Mouse (Mus musculus) kidney, embryonic 15.5 days (tissue): ENCODE results near the gene Rasgrf1. TPM values are rescaled to one million over a fixed set of nuclear protein-coding genes. Genes with fewer than 3 reads are reported as not detected.

Experiments
- ATAC-seq: fragments of 200-750 bp; cut with Nextera tagmentation; replicated peaks from 2 replicates; pipeline ENCODE4 v1.8.0; 2017; ENCODE audit warnings: moderate TSS enrichment; ENCODE audit not compliant: low FRiP score
- H3K27ac ChIP-seq: fragments of 300-500 bp; sonication (generic); 2 replicates; pipeline ENCODE4 v1.5.1; 2015; ENCODE audit warnings: mild to moderate bottlenecking, inconsistent platforms
- H3K27me3 ChIP-seq: fragments of 300-500 bp; sonication (generic); 2 replicates; pipeline ENCODE4 v1.6.1; 2015; ENCODE audit warnings: inconsistent platforms
- H3K36me3 ChIP-seq: fragments of 300-500 bp; sonication (generic); 2 replicates; pipeline ENCODE4 v1.6.1; 2015; ENCODE audit warnings: inconsistent platforms
- H3K4me1 ChIP-seq: fragments of 300-500 bp; sonication (generic); 2 replicates; pipeline ENCODE4 v1.6.1; 2015; ENCODE audit warnings: inconsistent platforms
- H3K4me2 ChIP-seq: fragments of 300-500 bp; sonication (generic); 2 replicates; pipeline ENCODE4 v1.6.1; 2015; ENCODE audit warnings: moderate library complexity, mild to moderate bottlenecking, inconsistent platforms
- H3K4me3 ChIP-seq: fragments of 300-500 bp; sonication (generic); replicated peaks from 2 replicates; pipeline ENCODE4 v1.5.1; 2015; ENCODE audit warnings: mild to moderate bottlenecking, inconsistent platforms
- H3K9ac ChIP-seq: fragments of 300-500 bp; sonication (generic); 2 replicates; pipeline ENCODE4 v1.6.1; 2015; ENCODE audit warnings: mild to moderate bottlenecking, inconsistent platforms
- H3K9me3 ChIP-seq: fragments of 300-500 bp; sonication (generic); replicated peaks from 2 replicates; pipeline ENCODE4 v1.6.1; 2016; ENCODE audit warnings: inconsistent platforms
- WGBS: fragments of 180-500 bp; shearing (Covaris S2); methylation state at CpG from one replicate; pipeline ENCODE4 v1.1.7; 2015; ENCODE audit warnings: mixed read lengths; 5-methylcytosine and 5-hydroxymethylcytosine counted together
- polyA plus RNA-seq: library from polyadenylated mRNA; unstranded; fragments of >200 nt; fragmentation: Nextera tagmentation; extraction: Ambion mirVana; gene quantifications from 2 replicates; pipeline ENCODE4 v1.2.1, GENCODE M21; 2015

Rasgrf1 gene
- polyA plus RNA-seq, 1 experiment from 2014 or later = 0.14 TPM

DNA sequence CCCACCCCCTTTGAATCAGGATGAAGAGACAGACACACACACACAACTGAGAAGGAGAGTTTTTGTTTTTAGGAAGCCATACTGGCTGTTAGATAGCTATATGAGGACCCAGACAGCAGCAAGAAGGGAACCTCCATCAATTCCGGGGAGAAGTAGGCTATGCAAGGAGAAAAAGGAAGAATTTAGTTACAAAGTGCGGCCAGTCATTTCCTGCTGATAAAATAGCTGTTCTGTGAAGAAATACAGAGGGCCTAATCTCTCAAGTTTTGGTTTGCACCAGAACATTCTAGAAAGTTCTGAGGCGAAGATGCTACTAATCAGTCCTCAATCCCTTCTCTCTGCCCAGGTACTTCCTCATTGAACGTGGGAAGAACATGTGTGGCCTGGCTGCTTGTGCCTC, 165.6 kb downstream of the Rasgrf1 start:
- no peak overlapping the region for H3K27ac ChIP-seq
- H3K4me3 ChIP-seq = no peak overlapping the region
- no peak overlapping the region for H3K4me2 ChIP-seq
- H3K9me3 ChIP-seq = no peaks in the 10 kb centered on the region
- no peaks in the 10 kb centered on the region for H3K27me3 ChIP-seq
- WGBS = 84% methylated on average over 4 of the region's 4 CpGs
- H3K4me1 ChIP-seq = no peaks in the 10 kb centered on the region
- no peaks in the 10 kb centered on the region for H3K36me3 ChIP-seq
- ATAC-seq = no peak
- no peak overlapping the region for H3K9ac ChIP-seq

DNA sequence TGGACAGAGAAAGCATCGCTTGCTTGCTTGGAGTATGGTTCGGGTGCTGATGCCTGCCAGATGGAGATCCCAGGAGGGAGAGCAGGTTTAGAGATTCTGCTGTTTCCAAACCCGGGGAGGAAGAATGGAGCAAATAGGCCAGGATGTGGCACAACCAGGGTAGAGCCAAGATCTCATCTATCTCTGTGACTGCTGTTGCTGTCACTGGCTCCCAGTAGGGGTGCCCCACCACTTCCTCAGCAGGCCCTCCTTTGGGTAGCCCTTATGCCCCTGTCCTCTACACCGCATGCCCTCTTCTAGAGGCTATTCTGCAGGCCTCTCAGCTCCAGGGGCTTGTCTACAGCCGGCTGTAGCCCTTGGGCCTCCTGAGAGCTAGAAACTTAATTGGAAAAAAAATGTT, 166.4 kb downstream of the Rasgrf1 start:
- Histone ChIP-seq H3K27me3 (no peaks in the 10 kb centered on the region), H3K9me3 (no peaks in the 10 kb centered on the region), H3K4me2 (no peak overlapping the region), H3K9ac (no peak overlapping the region), H3K4me3 (no peak overlapping the region), H3K36me3 (no peaks in the 10 kb centered on the region), H3K27ac (no peak overlapping the region), H3K4me1 (no peaks in the 10 kb centered on the region)
- WGBS = 90% methylated on average over 5 of the region's 5 CpGs
- ATAC-seq = no peak

Other genes with a start within 250 kb of the Rasgrf1 start
- gene Tmed3, start 204.8 kb upstream of the Rasgrf1 start, polyA plus RNA-seq = 85.3 and 92.8 TPM in 2 replicates
- gene Ankrd34c, start 171.4 kb upstream of the Rasgrf1 start, polyA plus RNA-seq = not detected in 2 replicates
- 98.2 and 112 TPM in 2 replicates for gene Ctsh, start 144.2 kb downstream of the Rasgrf1 start, polyA plus RNA-seq
- gene Morf4l1, start 204.9 kb downstream of the Rasgrf1 start, polyA plus RNA-seq = 440 and 441 TPM in 2 replicates